Mouse (Mus musculus) kidney, postnatal 10 days (tissue): ENCODE measurements around the gene Gm20458.
A peak's percentile ranks its signal among the peaks of the same experiment; 100 is the strongest.

Source experiments
- DNase-seq: peaks from one replicate; pipeline ENCODE4 v3.0.0; 2021; ENCODE audit warnings: mixed read lengths

The Gm20458 gene

GRCm38 (mm10) chr2:164460745-164461551, at the start of gene Gm20458:
Gm20458 (plus strand) TSS chr2:164460967.
- DNase-seq = peak; percentile 96

- DNase-seq = peak; percentile 19
Measured at GRCm38 (mm10) chr2:164414167-164414566, 46.6 kb upstream of the Gm20458 start.

- no peak for DNase-seq
Measured at GRCm38 (mm10) chr2:164414581-164414980, 46.2 kb upstream of the Gm20458 start.

- DNase-seq = peak; percentile 56
Measured at GRCm38 (mm10) chr2:164417198-164417597, 43.6 kb upstream of the Gm20458 start.

GRCm38 (mm10) chr2:164418308-164418875, 42.4 kb upstream of the Gm20458 start:
- DNase-seq = peak; percentile 52

- DNase-seq = no peak
Measured at GRCm38 (mm10) chr2:164419489-164419888, 41.3 kb upstream of the Gm20458 start.

- no peak for DNase-seq
Measured at GRCm38 (mm10) chr2:164421306-164421705, 39.5 kb upstream of the Gm20458 start.

GRCm38 (mm10) chr2:164421979-164422378, 38.8 kb upstream of the Gm20458 start:
- peak; percentile 22 for DNase-seq

GRCm38 (mm10) chr2:164422675-164423393, 37.9 kb upstream of the Gm20458 start:
- peak; percentile 16 for DNase-seq

- peak; percentile 29 for DNase-seq
Measured at GRCm38 (mm10) chr2:164423464-164423863, 37.3 kb upstream of the Gm20458 start.

- DNase-seq = peak; percentile 8
Measured at GRCm38 (mm10) chr2:164424406-164424805, 36.4 kb upstream of the Gm20458 start.

- DNase-seq = peak; percentile 64
Measured at GRCm38 (mm10) chr2:164425401-164425800, 35.4 kb upstream of the Gm20458 start.

GRCm38 (mm10) chr2:164426121-164426520, 34.6 kb upstream of the Gm20458 start:
- DNase-seq = peak; percentile 49

GRCm38 (mm10) chr2:164426952-164427351, 33.8 kb upstream of the Gm20458 start:
- DNase-seq = no peak

- DNase-seq = no peak
Measured at GRCm38 (mm10) chr2:164428451-164428850, 32.3 kb upstream of the Gm20458 start.

GRCm38 (mm10) chr2:164429881-164430615, 30.7 kb upstream of the Gm20458 start:
- DNase-seq = no peak

- peak; percentile 74 for DNase-seq
Measured at GRCm38 (mm10) chr2:164430697-164431096, 30.1 kb upstream of the Gm20458 start.

GRCm38 (mm10) chr2:164431676-164432465, 28.9 kb upstream of the Gm20458 start:
- peak; percentile 60 for DNase-seq

GRCm38 (mm10) chr2:164432541-164433191, 28.1 kb upstream of the Gm20458 start:
- DNase-seq = peak; percentile 62

- DNase-seq = no peak
Measured at GRCm38 (mm10) chr2:164433278-164433895, 27.4 kb upstream of the Gm20458 start.

GRCm38 (mm10) chr2:164434681-164435080, 26.1 kb upstream of the Gm20458 start:
- peak; percentile 42 for DNase-seq
